Mouse (Mus musculus) kidney, postnatal 25 days (tissue): ENCODE results near the gene Fgfr2.

ENCODE experiments used
- DNase-seq, 2 experiments: peaks; one replicate each; pipeline ENCODE4 v3.0.0; 2021; ENCODE audit warnings: mixed read lengths in 2 of 2

Gene Fgfr2

DNA sequence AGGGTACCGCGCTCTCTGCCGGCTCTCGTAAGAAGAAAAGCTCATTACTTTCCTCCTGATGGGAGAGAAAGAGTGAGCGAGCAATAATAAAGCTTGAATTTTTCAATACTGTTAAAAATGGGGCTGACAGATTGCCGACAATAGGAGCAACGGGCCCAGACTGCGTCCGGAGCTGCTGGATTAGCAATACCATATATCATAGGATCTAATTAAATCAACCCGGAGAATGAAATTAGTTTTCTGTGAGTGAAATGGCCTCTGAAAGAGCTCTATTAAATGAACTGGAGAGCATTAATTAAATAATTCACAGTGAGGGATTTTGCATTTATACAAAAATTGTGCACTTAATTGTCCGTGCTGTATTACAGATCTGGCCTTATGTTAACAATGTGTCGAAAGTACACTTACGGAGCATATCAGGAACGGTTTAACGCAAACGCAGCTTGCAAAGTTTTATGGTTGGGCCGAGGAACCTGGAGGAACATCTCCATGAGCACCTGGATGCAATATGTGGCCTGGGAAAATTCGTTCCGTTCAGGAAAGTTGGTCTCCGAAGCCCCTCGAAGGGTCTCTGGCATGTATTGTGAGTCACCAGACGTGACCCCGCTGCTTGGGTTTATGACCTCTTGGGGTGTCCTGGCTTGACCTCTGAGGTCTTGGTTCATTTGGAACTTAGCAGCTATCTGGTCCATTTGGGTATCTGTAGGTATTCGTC is 1344.7 kb downstream of the Fgfr2 start:
- DNase-seq, result no peak

GRCm38 (mm10) chr7:131777461-131778270 is 1345.5 kb downstream of the Fgfr2 start:
- DNase-seq, result no peak

- no peak for DNase-seq
Measured at GRCm38 (mm10) chr7:131776191-131776752, 1346.9 kb downstream of the Fgfr2 start.

DNA sequence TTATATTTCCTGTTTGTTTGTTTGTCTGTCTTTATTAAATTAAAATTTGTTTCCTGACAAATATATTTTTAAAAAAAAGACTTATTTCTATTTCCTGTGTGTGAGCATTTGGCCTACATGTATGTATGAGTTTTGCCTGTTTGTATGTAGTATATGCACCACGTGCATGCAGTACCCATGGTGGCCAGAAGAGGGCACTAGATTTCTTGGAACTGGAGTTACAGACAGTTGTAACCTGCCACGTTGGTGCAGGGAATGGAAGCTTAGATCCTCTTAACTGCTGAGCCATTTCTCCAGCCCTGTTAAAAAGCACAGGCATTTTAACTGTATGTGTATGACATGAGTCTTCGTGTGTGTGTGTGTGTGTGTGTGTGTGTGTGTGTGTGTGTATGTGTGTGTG is 1365.2 kb downstream of the Fgfr2 start:
- no peak for DNase-seq

GRCm38 (mm10) chr7:131747152-131748010 is 1375.8 kb downstream of the Fgfr2 start:
- DNase-seq, result no peak

DNA sequence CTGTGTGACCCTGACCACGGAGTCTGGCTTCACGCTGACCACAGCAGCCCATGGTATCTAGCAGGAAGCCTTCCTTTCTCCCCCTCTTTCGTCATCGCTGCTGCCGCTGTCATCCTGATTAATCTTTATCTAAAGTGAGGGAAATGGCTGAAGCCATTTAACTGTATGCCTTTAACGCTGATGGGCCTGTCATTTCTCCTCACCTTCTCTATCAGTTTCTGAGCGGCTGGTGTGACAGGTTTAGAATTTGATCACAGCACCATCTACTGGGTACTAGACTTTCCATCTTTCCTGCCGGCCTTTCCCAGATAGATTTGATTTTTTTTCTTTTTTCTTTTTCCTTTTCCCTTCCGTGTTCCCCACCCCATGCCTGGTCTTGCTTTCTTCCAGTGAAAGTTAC is 1376.4 kb downstream of the Fgfr2 start:
- no peak for DNase-seq

DNA sequence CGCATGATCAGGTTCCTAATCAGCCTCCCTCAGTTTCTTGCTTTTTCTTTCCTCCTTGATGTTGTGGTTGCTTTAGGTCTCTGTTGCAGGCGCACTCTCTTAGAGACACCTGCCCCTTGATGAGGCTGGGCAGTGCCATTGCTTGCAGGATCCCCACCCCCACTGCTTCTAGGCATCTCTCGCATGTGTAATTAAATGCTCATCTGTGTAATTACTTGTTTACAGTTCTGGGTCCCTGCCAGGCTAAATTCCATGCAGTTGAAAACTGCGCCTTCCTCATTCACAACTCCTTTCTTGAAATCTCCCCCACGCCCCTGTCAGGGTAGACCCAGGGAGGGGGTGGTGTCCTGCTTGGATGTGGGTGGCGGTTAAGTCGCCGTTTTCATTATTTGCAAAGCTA is 1380.0 kb downstream of the Fgfr2 start:
- DNase-seq, result no peak

DNA sequence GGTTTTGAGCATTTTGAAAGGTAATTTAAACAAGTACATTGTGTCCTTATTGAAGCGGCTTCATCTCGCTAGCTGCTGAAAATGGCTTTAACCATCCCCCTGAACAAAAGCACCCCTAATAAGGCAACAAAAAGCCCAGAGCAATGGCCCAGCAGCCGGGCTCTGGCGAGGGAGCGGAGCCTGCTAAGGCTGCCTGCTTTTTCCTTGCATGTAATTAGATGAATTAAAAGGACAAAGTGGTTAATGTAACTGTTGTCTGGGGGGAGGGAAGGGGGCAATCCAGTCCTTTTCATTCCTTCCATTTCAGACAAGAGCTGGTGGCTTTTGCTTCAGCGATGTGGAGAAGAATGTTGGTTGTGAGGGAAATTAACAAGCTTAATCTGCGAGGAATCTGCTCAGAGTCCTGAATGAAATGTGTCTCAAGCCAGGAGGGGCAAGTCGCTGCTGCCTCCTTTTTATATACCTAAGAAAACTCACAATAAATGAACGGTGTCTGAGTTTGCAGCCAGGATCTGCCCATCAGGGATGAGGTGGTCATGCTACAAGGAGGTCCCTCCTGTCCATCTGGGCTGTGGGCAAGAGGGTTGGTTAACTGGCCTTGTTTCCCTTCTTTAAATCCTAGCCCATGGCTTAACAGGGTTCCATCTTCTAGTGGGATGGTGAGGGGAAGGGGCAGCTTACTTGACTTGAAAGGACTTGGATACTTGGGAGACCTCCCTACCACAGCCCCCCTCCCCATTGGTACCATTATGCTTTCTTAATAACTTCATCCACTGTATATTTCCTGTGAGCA is 1400.2 kb downstream of the Fgfr2 start:
- DNase-seq, result no peak

GRCm38 (mm10) chr7:131722316-131722715 is 1400.8 kb downstream of the Fgfr2 start:
- no peak for DNase-seq

DNA sequence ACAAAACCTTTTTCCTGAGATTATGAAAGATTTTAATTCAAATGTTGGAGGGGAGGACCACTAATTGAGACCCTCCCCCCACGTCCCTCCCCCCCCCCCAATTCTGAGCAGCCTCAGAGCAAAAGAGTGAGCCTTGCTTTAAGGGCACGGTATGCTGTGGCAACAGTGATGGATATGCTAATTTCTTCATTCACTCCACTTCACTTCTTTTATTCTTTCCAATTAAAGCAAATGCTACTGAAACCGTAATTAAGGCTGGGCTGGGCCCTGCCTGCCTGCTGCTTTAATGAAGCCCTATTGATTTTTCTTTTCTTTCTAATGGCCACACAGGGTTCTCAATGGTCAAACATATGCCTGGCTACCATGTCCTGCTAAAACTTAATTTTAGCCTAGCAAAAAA is 1404.9 kb downstream of the Fgfr2 start:
- DNase-seq, result no peak

DNA sequence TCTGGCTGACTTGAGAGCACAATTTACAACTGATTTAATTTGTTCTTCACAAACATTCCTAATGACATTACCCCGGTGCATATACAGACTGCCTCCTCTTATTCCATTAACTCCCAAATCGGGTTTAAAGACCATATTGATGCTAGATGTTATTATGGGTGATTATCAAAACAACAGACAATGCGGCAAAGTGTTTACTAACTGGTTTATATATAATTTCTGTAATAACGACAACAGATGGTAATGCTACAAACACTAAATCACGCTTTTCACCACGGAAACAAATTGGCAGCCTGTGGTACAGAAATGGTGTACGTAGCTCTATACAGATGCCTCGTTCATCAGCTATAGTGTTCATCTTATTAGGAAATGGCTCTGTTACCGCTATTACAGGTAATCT is 1410.1 kb downstream of the Fgfr2 start:
- no peak for DNase-seq

- no peak for DNase-seq
Measured at GRCm38 (mm10) chr7:131696889-131697288, 1426.3 kb downstream of the Fgfr2 start.

GRCm38 (mm10) chr7:131687324-131687723 is 1435.8 kb downstream of the Fgfr2 start:
- no peak for DNase-seq

DNA sequence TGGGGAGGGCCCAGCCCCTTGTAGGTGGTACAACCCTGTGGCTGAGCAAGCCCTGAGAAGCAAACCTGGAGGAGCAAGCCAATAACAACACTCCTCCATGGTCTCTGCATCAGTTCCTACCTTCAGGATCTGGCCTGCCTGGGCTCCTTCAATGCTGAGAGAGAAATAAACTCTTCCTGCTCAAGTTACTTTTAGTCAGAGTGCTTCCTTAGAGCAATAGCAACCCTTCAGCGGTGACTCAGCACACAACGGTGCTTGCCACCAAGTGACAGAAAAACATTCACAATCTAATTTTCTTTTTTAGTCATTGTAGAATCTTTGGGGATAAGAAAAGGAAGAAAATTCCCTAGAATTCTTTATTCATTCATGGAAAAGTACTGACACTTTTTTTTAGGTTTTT is 1446.0 kb downstream of the Fgfr2 start:
- DNase-seq, result no peak

DNA sequence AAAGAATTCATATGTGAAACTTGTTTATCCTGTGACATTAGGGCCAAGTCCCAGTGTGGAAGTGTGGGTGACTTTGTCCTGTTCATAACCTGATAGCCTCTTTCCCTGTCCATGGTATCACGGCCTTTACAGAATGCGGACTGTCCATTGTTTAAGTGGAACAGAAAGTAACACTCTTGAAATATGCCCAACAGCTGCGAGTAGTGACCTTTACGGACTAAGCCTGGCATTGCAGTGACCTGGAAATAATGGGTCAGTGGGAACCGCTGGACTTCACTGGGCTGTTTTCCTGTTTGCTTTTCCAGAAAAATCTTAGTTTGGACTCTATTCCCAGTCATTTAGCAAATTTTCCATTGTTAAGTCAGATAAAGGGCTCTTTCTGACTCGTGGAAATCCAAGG is 1452.6 kb downstream of the Fgfr2 start:
- no peak for DNase-seq

- DNase-seq, result no peak
Measured at GRCm38 (mm10) chr7:131669326-131669725, 1453.8 kb downstream of the Fgfr2 start.

DNA sequence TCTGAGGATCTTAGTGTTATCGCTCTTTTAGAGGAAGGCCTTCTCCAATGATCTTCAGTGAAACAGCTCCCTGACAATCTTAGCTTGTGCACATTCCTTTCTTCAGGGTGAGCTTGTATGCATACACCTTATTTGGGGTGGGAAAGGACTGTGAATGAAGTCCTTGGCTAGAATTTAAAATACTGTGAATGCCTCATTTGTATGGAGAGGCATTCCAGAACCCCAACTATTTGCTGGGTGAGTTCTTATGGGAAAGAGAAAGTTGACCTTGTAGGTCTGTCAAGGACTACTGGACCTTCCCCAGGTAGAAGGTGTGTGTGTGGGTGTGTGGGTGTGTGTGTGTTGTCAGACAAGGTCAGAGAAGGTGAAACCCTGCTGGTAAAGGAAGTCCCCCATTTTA is 1462.4 kb downstream of the Fgfr2 start:
- no peak for DNase-seq

GRCm38 (mm10) chr7:131656017-131656416 is 1467.1 kb downstream of the Fgfr2 start:
- no peak for DNase-seq

GRCm38 (mm10) chr7:131653416-131653815 is 1469.7 kb downstream of the Fgfr2 start:
- no peak for DNase-seq

DNA sequence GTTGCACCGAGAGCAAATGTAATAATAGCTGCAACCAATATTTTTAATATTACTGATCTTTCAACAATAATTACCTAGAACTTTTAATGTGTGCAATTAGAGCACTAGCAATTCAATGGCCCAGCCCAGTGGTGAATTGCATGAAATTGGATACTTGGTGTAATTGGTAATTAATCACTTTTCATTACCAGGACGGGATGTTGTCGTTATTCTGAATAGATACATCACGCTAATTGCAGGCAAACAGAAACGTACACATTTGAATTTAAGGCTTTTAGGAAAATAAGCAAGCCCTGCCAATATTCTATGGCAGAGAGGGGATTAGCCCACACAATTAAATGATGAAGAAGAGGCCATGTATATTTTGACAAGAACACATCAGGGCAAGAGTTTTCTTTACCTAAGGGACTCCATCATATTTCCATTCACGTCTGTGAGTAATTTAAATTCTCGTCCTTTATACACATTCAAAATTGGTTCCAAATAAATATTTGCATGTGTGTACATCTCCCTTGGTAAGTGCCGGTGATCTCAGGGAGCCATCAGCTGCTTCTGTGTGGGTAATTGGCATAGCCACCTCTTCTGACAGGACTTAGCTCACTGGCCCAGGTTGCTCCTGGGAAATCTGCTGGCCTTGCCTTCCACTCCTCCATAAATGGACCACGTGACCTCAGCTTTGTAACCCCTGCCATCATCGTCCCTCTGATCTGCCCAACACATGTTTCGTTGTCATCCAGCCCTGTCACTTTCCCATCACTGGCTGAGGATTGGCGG is 1471.0 kb downstream of the Fgfr2 start:
- DNase-seq, result no peak

GRCm38 (mm10) chr7:131650277-131650676 is 1472.9 kb downstream of the Fgfr2 start:
- DNase-seq, result no peak
